In genomic region chr6:7741721-7742120, GRCm38 (mm10) we compare ENCODE assay signal across 29 mouse cellular contexts. TPM values are rescaled to one million over a fixed set of nuclear protein-coding genes. Genes with fewer than 3 reads are reported as not detected.
DNase-seq lines count a peak whose midpoint lies in the region; ATAC-seq and TF ChIP-seq lines count a peak whose summit lies in the region.
"Had no signal": no experiment of that assay in that cellular context is flagged by ENCODE, and none has a peak within 500 bp of the region (broad histone marks: within the 10 kb centered on the region; RNA-seq: fewer than 3 reads in every experiment).

No protein-coding gene starts in this region.

- H3K4me2 ChIP-seq in lung, embryonic 16.5 days (ENCODE audit: low read depth, low read length), result no peak overlapping the region
- H3K4me2 ChIP-seq: heart, embryonic 12.5 days; hindbrain, embryonic 13.5 days; limb, embryonic 15.5 days; liver, embryonic 13.5 days; neural tube, embryonic 12.5 days had no signal

- TF ChIP-seq EP300 in MEL (IDR thresholded peaks at IDR 0.05; ENCODE audit: low read depth in 1 of 2, low read length in 2 of 2), result no peak

- 33% methylated on average over 3 of the region's 3 CpGs for WGBS in lung, embryonic 16.5 days

- no peaks in the 10 kb centered on the region for H3K36me3 ChIP-seq in lung, embryonic 16.5 days (ENCODE audit: control insufficient read depth, insufficient read depth, low read length)
- peaks cover 0 to 5% of the 10 kb centered on the region in 2 experiments; a peak in 2 of 4 replicates for H3K36me3 ChIP-seq in MEL (ENCODE audit: control insufficient read depth in 1 of 2, insufficient read depth in 2 of 2, low read length in 2 of 2)
- H3K36me3 ChIP-seq: heart, embryonic 12.5 days; hindbrain, embryonic 13.5 days; limb, embryonic 10.5 days; limb, embryonic 15.5 days; liver, embryonic 13.5 days; midbrain, embryonic 10.5 days; neural tube, embryonic 12.5 days had no signal

- H3K4me3 ChIP-seq in lung, embryonic 16.5 days (ENCODE audit: low read length), result no peak overlapping the region
- no peak overlapping the region for H3K4me3 ChIP-seq in MEL (ENCODE audit: control insufficient read depth in 1 of 2, insufficient read depth in 1 of 2, low read depth in 2 of 2, low read length in 2 of 2)
- H3K4me3 ChIP-seq: heart, adult 2 months; heart, embryonic 12.5 days; hindbrain, embryonic 13.5 days; limb, embryonic 10.5 days; limb, embryonic 15.5 days; liver, embryonic 13.5 days; midbrain, embryonic 10.5 days; myocyte; neural tube, embryonic 12.5 days had no signal

- peaks cover 2% of the 10 kb centered on the region; the same call in 1 of the 2 replicates for H3K4me1 ChIP-seq in lung, embryonic 16.5 days (replicated peaks; ENCODE audit: control insufficient read depth, insufficient read depth, low read length)
- H3K4me1 ChIP-seq in MEL (ENCODE audit: control insufficient read depth in 1 of 2, insufficient read depth in 2 of 2, low read length in 2 of 2), result peaks cover 0 to 3% of the 10 kb centered on the region in 2 experiments; a peak in 1 of 4 replicates
- H3K4me1 ChIP-seq: hindbrain, embryonic 13.5 days; limb, embryonic 10.5 days; limb, embryonic 15.5 days; midbrain, embryonic 10.5 days; neural tube, embryonic 12.5 days had no signal

- no peak overlapping the region for H3K27ac ChIP-seq in lung, embryonic 16.5 days (ENCODE audit: low read length)
- no peak overlapping the region for H3K27ac ChIP-seq in MEL (ENCODE audit: control insufficient read depth, low read depth, low read length)
- H3K27ac ChIP-seq: heart, adult 2 months; hindbrain, embryonic 13.5 days; limb, embryonic 10.5 days; limb, embryonic 15.5 days; liver, embryonic 13.5 days; midbrain, embryonic 10.5 days; neural tube, embryonic 12.5 days had no signal

- no peak overlapping the region for H3K9ac ChIP-seq in lung, embryonic 16.5 days (ENCODE audit: low read length)
- no peak overlapping the region for H3K9ac ChIP-seq in MEL (ENCODE audit: control insufficient read depth, low read depth, low read length, poor library complexity, severe bottlenecking)
- H3K9ac ChIP-seq: heart, embryonic 12.5 days; hindbrain, embryonic 13.5 days; limb, embryonic 15.5 days; liver, embryonic 13.5 days; neural tube, embryonic 12.5 days had no signal

- H3K27me3 ChIP-seq in lung, embryonic 16.5 days (ENCODE audit: control insufficient read depth, insufficient read depth, low read depth, low read length), result no peaks in the 10 kb centered on the region
- no peaks in the 10 kb centered on the region; a peak in 1 of 4 replicates for H3K27me3 ChIP-seq in MEL (ENCODE audit: control insufficient read depth in 1 of 2, insufficient read depth in 2 of 2, low read length in 2 of 2)
- H3K27me3 ChIP-seq: heart, embryonic 12.5 days; hindbrain, embryonic 13.5 days; limb, embryonic 15.5 days; liver, embryonic 13.5 days; neural tube, embryonic 12.5 days had no signal

- TF ChIP-seq CTCF in MEL (IDR thresholded peaks at IDR 0.05 in 2 of 3, conservative IDR thresholded peaks at IDR 0.05 in 1 of 3; ENCODE audit: control insufficient read depth in 1 of 3, insufficient read depth in 1 of 3, low read depth in 2 of 3, low read length in 3 of 3, poor library complexity in 1 of 3, severe bottlenecking in 1 of 3), result no peak

- peak; percentile 20; the same call in 1 of the 2 replicates for ATAC-seq in lung, embryonic 16.5 days (ENCODE audit: low read depth)
- ATAC-seq: activated CD4-positive, CD25-positive, alpha-beta regulatory T cell, adult 4 months; forebrain, embryonic 14.5 days; intestine, embryonic 16.5 days had no signal

- H3K9me3 ChIP-seq in lung, embryonic 16.5 days (ENCODE audit: control insufficient read depth, low read length), result no peaks in the 10 kb centered on the region
- H3K9me3 ChIP-seq in MEL (replicated peaks; ENCODE audit: insufficient read depth, low read length), result no peaks in the 10 kb centered on the region
- H3K9me3 ChIP-seq: hindbrain, embryonic 13.5 days; limb, embryonic 10.5 days; limb, embryonic 15.5 days; liver, embryonic 13.5 days; midbrain, embryonic 10.5 days; neural tube, embryonic 12.5 days had no signal

- DNase-seq in adrenal gland, postnatal 14 days, result peak; percentile 24
- DNase-seq in adrenal gland, adult 8-10 months, result no peak
- no peak for DNase-seq in lung, postnatal 10 days
- DNase-seq in MEL (ENCODE audit: low read depth, low spot score), result peak; percentile 41
- peak; percentile 34 for DNase-seq in adipocyte (ENCODE audit: low spot score)
- no peak for DNase-seq in heart, adult 18-20 months
- DNase-seq: cerebellum, adult 11 months; cerebellum, adult 9-11 months; gastrocnemius, postnatal 14 days; heart, adult 2 months; heart, postnatal 4 days; kidney, adult 8-10 months; kidney, postnatal 14 days; layer of hippocampus, adult 9-11 months; liver, embryonic 13.5 days; lung, adult 2 months; thymus, adult 2 months; thymus, postnatal 36 days had no signal

- no peak for TF ChIP-seq RAD21 in MEL (IDR thresholded peaks at IDR 0.05; ENCODE audit: low read depth, low read length)

- TF ChIP-seq POLR2A in MEL (IDR thresholded peaks at IDR 0.05; ENCODE audit: control insufficient read depth in 1 of 2, insufficient read depth in 1 of 2, low read depth in 1 of 2, low read length in 2 of 2, poor library complexity in 1 of 2), result no peak

- H3K79me2 ChIP-seq in MEL (ENCODE audit: control insufficient read depth, insufficient read depth, low read length, poor library complexity), result no peaks in the 10 kb centered on the region

TF ChIP-seq in MEL, 35 proteins besides CTCF, POLR2A, EP300 and RAD21:
- TF ChIP-seq MEF2A (IDR thresholded peaks at IDR 0.05; ENCODE audit: extremely low read depth, insufficient replicate concordance, low read depth, low read length, poor library complexity, severe bottlenecking) (no peak), ETS1 (IDR thresholded peaks at IDR 0.05; ENCODE audit: low read depth, low read length) (no peak), MYB (IDR thresholded peaks at IDR 0.05; ENCODE audit: low read depth, low read length) (no peak), USF1 (IDR thresholded peaks at IDR 0.05; ENCODE audit: low read depth, low read length) (no peak), ZC3H11A (IDR thresholded peaks at IDR 0.05; ENCODE audit: low read depth, low read length) (no peak), MAX (IDR thresholded peaks at IDR 0.05; ENCODE audit: low read length) (no peak), TAL1 (IDR thresholded peaks at IDR 0.05; ENCODE audit: low read length) (no peak), TBP (IDR thresholded peaks at IDR 0.05; ENCODE audit: low read depth, low read length) (no peak), CHD1 (IDR thresholded peaks at IDR 0.05; ENCODE audit: low read depth, low read length) (no peak), NELFE (IDR thresholded peaks at IDR 0.05; ENCODE audit: low read depth, low read length) (no peak), USF2 (IDR thresholded peaks at IDR 0.05; ENCODE audit: borderline replicate concordance in 1 of 2, insufficient read depth in 1 of 2, low read depth in 1 of 2, low read length in 2 of 2) (no peak), POLR2AphosphoS2 (IDR thresholded peaks at IDR 0.05; ENCODE audit: low read length) (no peak), UBTF (IDR thresholded peaks at IDR 0.05; ENCODE audit: borderline replicate concordance, insufficient read depth, low read depth, low read length) (no peak)

RNA-seq across cellular contexts. Expression of gene Asns, which starts 48.7 kb away (rescaled TPM):
- 64.5 and 67.2 TPM in 2 replicates for total RNA-seq in adrenal gland, postnatal 14 days (2021)
- 10 to 100 TPM; 18.1 to 48.1 (median 35.5) TPM for total RNA-seq in adrenal gland, adult 8-10 months (2022)
- 43.6 and 46.7 TPM in 2 replicates for polyA plus RNA-seq in lung, embryonic 16.5 days (2015; fragmentation: Nextera tagmentation; extraction: Ambion mirVana)
- 342 and 456 TPM in 2 replicates for total RNA-seq in MEL (2012; rRNA removed)
- 100 to 1,000 TPM in 1 of 2 experiments, not detected in 1; 792 TPM for polyA plus RNA-seq in MEL (2012; ENCODE audit: insufficient read depth in 1 of 2, insufficient read length in 2 of 2, low read depth in 1 of 2, low replicate concordance in 2 of 2, missing spikeins in 1 of 2)
- 1 to 10 TPM; 3.2 to 6.4 TPM for total RNA-seq in heart, adult 18-20 months (2021)

Comparison
In these comparisons a context has a peak if more than half of its experiments do, and no peak if none do; other contexts are left out.
1. DNase-seq: peak in adrenal gland, postnatal 14 days (single experiment), MEL (single experiment) and adipocyte (single experiment); none in adrenal gland, adult 8-10 months (single experiment), lung, postnatal 10 days (single experiment) and heart, adult 18-20 months (0 of 2).